Mouse (Mus musculus): ENCODE results near the gene Sars2. TPM values are rescaled to one million over a fixed set of nuclear protein-coding genes. Genes with fewer than 3 reads are reported as not detected.

Sars2 gene
- total RNA-seq, 2 experiments from 2014 or later: 11.0 to 11.6 TPM

GRCm38 (mm10) chr7:28774164-28774563 lies 32.4 kb downstream of the Sars2 start:
- no peak for DNase-seq (ENCODE audit: low spot score in 2 of 2)

GRCm38 (mm10) chr7:28775129-28775528 lies 33.3 kb downstream of the Sars2 start:
- DNase-seq (ENCODE audit: low spot score in 2 of 2): no peak

DNA sequence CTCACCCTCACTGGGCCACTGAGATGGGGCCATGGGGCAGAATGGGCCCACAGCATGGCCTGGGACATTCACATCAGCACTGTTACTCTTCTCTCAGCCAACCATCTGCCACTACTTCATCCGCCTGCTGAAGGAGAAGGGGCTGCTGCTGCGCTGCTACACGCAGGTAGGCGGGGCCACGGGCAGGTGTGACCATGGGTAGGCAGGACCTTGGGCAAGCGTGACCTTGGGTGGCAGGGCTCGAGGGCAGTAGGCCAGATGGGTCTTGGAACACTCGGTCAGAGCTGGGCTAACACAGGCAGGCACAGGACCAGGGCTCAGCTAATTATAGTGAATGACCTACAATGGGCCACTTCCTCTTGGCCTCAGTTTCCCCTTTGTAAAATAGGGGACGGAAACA lies 37.0 kb downstream of the Sars2 start:
- DNase-seq (ENCODE audit: low spot score in 2 of 2): no peak

GRCm38 (mm10) chr7:28780067-28780658 lies 38.4 kb downstream of the Sars2 start:
- DNase-seq (ENCODE audit: low spot score in 2 of 2): peak; percentile 90 to 95

GRCm38 (mm10) chr7:28780857-28781256 lies 39.1 kb downstream of the Sars2 start:
- DNase-seq (ENCODE audit: low spot score in 2 of 2): peak; percentile 39 to 49

- no peak for DNase-seq (ENCODE audit: low spot score in 2 of 2)
Measured at GRCm38 (mm10) chr7:28781261-28781663, 39.5 kb downstream of the Sars2 start.

GRCm38 (mm10) chr7:28785161-28785560 lies 43.4 kb downstream of the Sars2 start:
- no peak for DNase-seq (ENCODE audit: low spot score in 2 of 2)

DNA sequence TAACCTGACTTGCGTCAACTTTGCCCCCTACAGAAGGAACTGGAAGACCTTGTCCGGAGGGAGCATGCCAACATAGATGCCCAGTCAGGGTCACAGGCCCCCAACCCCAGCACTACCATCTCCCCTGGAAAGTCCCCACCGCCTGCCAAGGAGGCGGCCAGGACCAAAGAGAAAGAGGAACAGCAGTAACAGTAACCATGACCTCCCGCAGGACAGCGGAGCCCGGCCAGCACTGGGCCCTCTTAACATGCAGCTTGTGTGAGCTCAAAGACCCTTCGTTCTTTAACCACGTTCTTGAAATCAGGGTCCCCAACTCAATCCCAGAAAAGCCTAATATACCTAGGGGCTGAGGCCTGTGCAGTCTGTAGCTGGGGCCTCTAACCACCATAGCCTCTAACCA lies 46.1 kb downstream of the Sars2 start:
- no peak for DNase-seq (ENCODE audit: low spot score in 2 of 2)

DNA sequence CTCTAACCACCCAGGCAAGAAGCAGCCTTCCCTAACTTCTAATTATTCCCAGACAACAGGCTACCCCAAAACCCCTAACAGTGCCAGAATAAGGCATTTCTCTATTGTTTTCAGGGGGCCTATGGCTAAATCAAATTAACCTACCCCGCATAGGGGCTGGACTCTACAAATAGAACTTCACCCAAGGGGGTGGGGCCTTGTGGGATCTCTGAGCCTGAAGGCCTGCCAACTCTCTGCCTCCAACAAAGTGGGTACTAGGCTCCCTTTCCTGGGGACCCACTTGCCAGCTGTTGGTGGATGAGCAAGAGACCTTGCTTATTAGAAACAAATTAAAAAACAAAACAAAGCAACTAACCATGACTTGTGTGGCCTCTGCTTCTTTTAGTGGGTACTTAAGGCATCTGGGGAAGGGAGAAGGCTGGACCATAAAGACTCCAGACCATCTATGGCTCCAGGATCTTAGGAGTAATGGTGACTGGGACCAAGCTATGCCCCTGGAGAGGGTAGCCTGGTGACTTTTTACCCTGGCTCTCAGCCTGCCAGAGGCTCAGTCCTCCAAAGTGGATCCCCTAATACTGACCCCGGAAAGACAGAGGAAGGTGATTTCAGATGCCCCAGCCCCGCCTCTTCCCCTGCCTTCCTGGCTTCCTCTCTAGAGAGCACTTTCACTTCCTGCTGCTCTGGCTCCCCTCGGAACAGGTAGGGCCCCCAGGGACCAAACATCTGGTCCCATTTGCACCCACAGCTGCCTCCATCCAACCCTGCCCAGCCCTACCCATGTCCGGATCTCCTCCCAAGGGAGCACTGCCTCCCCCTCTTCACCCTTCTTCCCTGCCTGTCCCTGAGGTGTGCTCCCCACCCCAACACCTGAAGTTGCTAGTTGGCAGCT lies 46.8 kb downstream of the Sars2 start, which contains the start of gene Rinl:
Rinl (plus strand) TSS at position 663 of the 889 bp plus-strand sequence.
- DNase-seq (ENCODE audit: low spot score in 2 of 2): no peak

- DNase-seq (ENCODE audit: low spot score in 2 of 2): no peak
Measured at GRCm38 (mm10) chr7:28789235-28789634, 47.4 kb downstream of the Sars2 start.

DNA sequence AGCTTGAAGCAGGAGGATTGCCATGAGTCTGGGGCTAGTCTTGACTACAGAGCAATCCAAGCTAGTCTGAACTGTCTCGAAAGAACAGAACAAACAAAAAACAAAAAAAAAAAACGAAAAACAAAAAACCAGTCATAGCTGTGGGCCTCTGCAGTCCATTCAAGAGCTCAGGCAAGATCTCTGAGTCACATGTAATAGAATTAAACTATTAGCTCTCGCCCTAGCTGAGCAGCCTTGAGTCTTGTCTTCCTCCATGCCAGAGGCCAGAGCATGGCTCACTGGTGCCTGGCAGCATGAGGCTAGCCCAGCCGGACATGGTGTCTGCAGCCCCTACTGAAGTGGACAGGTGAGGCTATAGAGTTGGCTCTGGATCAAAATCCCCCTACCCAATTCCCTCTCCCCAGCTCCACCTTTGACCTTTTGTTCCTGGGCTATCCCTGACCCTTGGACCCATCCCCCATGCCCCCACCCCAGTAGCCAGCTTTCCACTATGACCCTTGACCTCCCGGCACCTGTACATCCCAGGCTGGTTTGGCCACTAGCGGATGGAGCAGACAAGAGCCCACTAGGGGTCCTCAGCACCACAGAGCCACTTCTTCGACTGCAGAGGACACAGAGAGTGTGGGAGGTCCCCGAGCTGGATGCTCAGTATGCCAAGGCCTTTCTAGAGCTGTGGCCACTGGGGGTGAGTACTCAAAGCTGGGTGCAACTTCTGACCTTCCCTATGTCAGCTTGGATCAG lies 48.4 kb downstream of the Sars2 start:
- DNase-seq (ENCODE audit: low spot score in 2 of 2): no peak

- no peak for DNase-seq (ENCODE audit: low spot score in 2 of 2)
Measured at GRCm38 (mm10) chr7:28791706-28792105, 49.9 kb downstream of the Sars2 start.

GRCm38 (mm10) chr7:28792391-28793185 lies 50.8 kb downstream of the Sars2 start:
- DNase-seq (ENCODE audit: low spot score in 2 of 2): no peak

- DNase-seq (ENCODE audit: low spot score in 2 of 2): no peak
Measured at GRCm38 (mm10) chr7:28793834-28794233, 52.0 kb downstream of the Sars2 start.

- no peak for DNase-seq (ENCODE audit: low spot score in 2 of 2)
Measured at GRCm38 (mm10) chr7:28794496-28794895, 52.7 kb downstream of the Sars2 start.

- no peak for DNase-seq (ENCODE audit: low spot score in 2 of 2)
Measured at GRCm38 (mm10) chr7:28795832-28796231, 54.0 kb downstream of the Sars2 start.

GRCm38 (mm10) chr7:28796562-28796975 lies 54.8 kb downstream of the Sars2 start:
- DNase-seq (ENCODE audit: low spot score in 2 of 2): peak; percentile 74 to 78

DNA sequence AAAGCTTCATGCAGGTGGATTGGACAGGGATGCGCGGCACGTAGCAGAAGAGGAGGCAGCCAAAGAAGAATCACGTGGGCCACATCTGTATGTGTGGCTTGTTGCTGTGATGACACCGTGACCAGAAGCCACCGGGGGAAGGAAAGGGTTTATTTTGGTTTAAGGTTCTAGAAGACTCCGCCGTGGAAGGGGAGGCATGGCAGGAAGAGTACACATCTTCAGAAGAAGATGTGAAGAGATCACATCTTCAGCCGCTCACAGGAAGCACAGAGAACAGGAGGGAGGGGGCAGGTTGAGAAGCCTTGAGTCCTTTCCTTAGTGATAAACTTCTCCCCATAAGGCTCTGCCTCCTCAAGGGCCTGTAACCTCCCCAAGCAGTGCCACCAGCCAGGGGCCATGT lies 58.2 kb downstream of the Sars2 start:
- no peak for DNase-seq (ENCODE audit: low spot score in 2 of 2)

DNA sequence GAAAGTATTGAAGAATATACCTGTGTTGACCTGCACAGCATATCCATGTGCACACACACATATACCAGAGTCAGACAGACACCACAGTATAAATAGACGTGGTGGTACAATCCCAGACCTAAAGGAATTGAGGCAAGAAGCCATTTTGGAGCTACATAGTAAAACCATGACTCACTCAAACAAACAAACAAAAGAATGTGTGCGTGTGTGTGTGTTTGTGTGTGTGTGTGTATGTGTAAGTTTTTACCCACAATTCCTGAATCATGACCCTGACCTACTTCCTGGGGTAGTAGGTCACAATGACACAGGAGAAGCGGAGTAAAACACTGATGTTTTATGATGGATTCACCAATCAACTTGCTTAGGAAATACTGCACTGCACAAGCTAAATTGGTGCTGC lies 59.7 kb downstream of the Sars2 start:
- DNase-seq (ENCODE audit: low spot score in 2 of 2): no peak

DNA sequence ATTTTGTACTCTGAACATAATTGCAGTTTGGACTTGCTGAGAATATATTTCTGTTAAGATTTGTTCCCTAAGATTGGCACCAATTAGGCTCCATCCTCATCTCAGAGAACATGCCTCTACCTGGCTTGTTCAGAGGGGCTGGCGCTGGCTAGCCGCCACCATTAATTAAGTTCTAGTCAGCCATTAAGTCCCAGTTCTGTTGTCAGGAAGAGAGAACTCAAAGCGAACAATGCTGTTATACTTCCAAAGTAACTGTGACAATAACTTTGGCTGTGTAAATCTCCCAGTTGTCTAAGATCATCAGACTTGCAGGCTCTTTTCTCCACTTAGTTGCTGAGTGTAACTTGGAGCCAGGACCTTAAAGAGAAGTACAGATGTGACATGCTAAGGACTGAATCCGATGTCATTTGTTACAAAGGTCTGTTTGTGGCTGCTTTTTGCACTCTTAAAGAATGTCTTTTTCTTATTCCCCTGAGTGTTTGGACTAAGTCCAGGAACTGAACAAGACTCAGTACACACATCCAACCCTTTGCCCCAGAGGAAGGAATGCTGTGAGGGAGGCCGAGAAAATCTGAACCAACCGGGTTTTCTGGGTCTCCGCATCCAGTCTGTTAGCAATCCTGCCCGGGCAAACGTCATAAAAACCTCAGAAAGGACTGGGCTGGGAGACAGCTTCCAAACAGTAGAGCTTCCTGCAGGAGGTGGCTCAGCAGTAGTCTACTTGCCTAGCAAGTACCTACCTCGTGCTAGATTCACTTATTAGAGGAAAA lies 60.3 kb downstream of the Sars2 start:
- DNase-seq (ENCODE audit: low spot score in 2 of 2): no peak

Measured in left cerebral cortex, adult 18-20 months (tissue).